Mouse (Mus musculus) layer of hippocampus, adult 11-12 months (tissue): ENCODE results near the gene Enpep.

Source experiments
- DNase-seq: peaks from one replicate; pipeline ENCODE4 v3.0.0; 2022; ENCODE audit warnings: low spot score

Gene Enpep

GRCm38 (mm10) chr3:129238664-129239258 lies 93.8 kb downstream of the Enpep start:
- peak; percentile 28 for DNase-seq

DNA sequence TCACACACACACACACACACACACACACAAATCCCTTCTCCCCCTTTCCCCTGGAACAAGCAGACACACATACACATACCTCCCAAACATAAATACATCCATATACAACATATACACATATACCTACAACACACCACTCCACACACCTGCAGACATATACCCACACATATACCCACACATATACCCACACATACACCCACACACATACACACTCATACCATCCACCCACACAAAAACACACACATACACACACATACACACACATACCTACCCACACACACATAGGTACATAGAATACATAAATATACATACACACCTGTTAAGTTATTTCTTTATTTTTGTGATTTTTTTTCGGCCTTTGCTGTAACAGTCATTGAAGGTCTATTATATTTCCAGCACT lies 94.5 kb downstream of the Enpep start:
- DNase-seq = no peak

DNA sequence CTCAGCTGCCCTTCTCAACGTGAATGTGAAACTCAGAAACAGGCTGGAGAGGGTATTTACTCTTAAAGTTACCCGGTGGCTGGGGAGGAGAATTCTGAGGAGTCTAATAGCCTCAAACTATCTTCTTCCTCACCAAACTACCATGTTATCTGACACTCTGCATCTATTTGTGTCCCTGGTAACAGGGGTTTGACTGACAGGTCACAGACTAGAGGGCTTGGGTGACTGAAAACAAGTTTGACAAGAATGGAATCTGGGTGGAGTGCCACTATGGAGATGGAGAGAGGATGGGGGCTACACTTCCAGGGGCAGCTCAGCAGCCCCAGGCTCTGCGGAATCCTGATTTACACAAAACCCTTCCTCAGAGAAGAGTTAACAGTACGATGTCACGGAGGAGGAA lies 105.2 kb downstream of the Enpep start:
- no peak for DNase-seq

DNA sequence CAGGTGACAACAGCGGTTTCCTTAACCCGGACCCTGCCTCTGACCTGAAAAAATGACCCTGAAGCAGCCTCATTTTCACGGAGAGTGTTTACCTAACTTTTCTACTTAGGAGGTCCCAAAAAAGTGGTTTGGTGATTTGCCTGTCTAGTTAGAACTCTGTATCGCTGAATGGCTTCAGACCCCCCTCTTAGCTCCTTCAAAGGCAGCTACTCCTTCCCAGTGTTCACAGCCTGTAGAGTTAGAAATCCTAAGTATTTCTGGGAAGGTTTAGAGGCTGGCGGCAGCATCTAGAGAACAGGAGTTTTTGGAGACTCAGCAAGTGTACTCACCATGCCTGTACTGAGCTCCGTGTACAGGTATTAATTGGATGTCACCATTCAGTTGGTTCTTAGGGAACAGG lies 105.8 kb downstream of the Enpep start:
- no peak for DNase-seq

GRCm38 (mm10) chr3:129225577-129226289 lies 106.8 kb downstream of the Enpep start:
- DNase-seq = no peak

DNA sequence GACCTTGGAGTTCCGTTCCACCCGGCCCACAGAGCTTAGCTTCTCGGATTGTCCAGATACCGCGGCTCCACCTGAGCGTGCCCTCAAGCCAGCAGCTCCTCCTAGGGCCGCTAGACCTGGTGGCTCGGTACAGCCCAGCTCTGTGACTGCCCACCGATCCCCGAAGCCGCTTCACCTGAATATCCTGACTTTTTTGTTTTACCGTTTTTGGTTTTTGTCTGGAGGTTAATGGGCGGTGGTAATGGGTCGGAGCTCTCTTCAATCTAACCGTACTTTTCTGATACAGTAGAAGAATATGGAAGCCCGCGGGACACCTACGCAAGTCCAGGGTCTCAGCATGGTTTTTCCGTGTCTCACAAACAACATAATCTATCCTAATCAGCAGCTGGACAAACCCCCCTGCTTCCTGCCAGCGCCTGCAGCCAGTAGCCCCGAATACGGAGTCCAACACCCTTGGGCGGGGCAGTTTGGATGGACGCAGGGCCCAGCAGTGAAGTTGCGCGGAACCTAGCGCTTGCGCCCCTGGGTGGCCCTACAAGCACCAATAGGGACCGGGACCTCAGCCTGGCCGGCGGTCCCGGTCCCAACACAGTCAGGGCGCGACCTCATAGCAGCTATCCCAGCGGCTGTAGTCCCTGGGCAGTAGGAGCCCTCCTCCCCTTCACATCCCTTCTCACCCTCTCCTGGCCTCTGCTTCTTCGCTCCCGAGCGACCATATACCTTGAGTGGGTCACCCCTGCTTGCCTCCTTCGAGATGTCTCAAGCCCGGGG lies 107.5 kb downstream of the Enpep start:
- no peak for DNase-seq

GRCm38 (mm10) chr3:129223964-129224805 lies 108.3 kb downstream of the Enpep start:
- DNase-seq = no peak

GRCm38 (mm10) chr3:129223401-129223800 lies 109.1 kb downstream of the Enpep start:
- DNase-seq = no peak

- no peak for DNase-seq
Measured at GRCm38 (mm10) chr3:129222448-129223290, 109.9 kb downstream of the Enpep start.

DNA sequence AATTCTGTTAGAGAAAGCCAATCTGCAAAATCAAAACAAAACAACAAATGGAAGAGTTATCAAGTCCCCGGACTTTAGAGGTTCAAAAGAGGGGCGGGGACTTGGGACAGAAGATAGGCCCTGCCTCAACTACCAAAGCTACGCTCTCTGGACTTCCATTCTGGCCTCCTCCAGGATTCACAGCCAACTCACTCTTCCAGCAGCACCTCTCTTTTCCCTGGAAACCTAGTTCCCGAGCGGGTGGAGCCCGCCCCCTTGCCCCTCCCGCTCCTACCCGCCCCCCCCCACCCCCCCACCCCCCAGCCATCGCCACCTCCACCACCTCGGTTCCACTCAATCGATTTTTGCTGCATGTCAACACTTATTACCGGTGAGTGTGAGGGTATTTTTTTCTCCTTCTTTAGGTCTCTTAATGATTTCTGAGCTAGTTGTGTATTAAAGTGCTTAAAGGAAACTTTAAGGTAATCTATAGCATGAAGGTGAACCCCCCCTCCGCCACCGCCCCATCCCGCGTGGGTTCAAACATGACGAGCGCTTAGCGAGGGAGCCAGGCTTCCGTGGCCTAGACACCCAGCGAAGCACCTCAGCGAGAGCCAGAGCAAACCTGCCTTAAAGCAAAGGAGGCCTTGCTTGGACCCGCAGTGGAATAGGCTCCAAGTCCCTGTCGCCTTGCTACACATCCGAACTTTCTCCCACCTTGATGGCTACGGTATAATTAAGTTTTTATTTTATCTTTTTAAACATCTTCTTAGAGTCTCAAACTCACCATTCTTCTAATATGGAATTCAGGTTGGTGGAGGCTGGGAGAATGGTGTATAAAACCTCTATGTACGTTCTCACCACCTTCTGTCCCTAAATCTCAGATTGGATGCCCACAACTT lies 110.9 kb downstream of the Enpep start:
- no peak for DNase-seq

GRCm38 (mm10) chr3:129220681-129221379 lies 111.7 kb downstream of the Enpep start:
- DNase-seq = no peak

- no peak for DNase-seq
Measured at GRCm38 (mm10) chr3:129220086-129220670, 112.3 kb downstream of the Enpep start.
